Mouse (Mus musculus): ENCODE results near the gene Tbc1d16.
"Not testable (repeated sequence)": the region's sequence is repeated elsewhere in the genome, so short reads cannot be mapped to it uniquely, and the experiment has no call there.

Tbc1d16 gene

DNA sequence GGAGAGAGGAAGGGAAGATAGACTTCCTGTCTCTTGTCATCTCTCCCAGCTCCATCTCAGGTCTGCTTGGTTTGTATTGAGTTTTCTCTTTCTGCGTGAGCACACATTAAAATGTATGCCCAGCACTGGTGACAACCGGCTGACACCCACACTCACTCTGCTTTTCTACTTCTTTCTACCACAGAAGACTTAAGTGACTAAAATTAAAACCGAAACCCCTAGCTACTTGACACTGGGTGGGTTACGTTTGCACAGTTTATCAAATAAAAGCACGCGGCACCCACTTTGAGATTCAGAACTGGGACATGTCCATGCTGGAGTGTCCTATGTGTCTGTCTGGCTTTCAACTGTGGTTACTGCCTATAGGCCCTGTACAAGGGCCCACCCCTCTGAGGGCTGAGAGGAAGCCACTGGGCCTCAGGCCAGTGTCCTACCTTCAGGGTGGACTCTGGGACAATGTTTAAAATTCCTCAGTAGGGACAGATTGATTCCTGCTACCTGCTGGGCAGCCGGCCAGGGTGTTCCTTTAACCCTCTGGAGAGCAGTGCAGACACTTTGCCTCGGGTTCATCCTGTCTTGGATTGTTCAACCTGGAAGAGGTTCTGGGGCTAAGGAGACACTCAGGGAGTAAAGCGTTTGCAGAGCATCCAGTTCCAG lies 118.8 kb downstream of the Tbc1d16 start:
- no peak for DNase-seq

DNA sequence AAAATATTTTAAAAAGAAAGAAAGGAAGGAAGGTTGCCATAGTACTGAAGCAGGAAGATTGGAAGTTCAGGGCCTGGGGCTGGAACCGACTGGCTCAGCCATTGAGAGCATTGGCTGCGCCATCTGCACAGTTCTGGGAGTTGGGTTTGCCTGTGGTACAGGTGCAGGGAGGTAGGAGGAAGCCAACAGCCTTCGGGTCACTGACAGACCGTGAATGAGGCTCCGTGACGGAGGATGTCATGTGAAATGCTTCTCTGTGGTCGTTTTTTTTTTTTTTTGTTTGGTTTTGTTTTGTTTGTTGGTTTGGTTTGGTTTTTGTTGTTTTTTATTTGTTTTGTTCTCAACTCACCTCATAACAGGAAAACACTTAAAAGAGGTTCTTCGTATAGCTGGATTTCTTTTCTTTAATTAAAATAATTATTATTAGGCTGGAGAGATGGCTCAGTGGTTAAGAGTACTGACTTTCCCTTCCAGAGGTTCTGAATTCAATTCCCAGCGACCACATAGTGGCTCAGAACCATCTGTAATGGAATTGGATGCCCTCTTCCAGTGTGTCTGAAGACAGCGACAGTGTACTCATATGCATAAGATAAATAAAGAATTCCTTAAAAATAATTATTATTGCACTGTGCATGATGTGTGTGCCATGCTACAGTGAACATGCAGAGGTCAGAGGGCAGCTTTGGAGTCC lies 119.6 kb downstream of the Tbc1d16 start:
- DNase-seq: peak in 1 of 2 experiments; percentile 25

DNA sequence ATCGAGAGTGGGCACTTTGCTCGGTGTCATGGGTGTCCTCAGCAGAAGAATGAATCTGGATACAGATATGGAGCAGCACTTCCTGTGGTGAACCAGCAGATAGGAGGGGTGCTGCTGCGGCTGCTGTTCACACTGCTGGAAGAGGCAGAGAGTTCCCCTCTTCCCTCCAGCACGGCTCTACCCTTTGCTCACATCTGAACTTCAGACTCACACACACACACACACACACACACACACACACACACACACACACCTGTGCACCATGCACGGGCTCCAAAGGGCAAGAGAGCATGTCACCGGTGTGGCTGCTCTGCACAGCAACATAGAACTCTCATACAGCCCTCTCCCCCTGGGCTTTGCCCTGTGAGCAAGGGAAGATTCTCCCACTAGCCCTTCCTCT lies 122.0 kb downstream of the Tbc1d16 start:
- DNase-seq: no peak

DNA sequence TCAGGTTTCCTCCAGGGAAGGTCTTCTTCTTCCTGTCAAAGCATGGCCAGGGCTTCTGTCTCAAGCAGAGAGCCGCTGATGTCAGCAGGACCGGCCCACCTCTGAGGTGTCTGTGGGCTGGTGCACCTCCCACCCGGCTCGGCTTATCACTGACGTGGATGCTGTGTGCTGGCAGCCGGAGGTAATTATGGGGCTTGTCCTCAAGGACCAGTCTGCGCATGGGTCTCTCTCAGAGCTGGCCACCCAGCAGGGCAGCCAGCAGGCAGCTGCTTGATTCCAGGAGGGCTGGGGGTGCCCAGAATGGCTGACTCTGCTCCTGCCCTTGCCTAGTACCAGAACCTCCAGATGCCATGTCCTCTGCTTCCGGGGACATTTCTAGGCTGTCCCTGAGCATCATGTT lies 122.6 kb downstream of the Tbc1d16 start:
- peak in 1 of 2 experiments; percentile 11 for DNase-seq

DNA sequence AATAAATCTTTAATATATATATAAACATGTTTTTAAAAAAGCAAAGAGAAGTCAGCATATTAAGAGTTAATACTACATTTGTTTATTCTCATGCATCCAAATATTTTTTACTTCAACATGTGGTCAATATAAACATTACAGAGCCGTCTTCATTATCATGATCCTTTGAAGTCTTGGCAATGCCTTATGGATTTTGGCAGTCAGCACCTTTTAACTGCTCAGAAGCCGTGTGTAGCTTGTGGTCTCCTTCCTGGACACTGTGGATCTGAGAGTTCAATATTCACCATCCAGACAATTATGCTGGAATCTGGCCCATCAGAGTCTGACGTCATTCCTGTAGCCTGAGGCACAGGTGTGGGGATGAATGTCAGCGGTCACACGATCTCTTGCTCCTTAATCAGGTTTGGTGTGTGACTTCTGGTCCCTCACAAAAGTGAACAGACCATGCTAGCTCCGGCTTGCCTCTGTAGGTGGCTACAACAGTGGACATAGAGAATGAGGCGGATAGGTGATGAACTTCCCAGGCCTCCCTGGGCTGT lies 123.2 kb downstream of the Tbc1d16 start:
- peak; percentile 6 to 59 for DNase-seq

GRCm38 (mm10) chr11:119103991-119104390 lies 124.3 kb downstream of the Tbc1d16 start:
- no peak for DNase-seq

DNA sequence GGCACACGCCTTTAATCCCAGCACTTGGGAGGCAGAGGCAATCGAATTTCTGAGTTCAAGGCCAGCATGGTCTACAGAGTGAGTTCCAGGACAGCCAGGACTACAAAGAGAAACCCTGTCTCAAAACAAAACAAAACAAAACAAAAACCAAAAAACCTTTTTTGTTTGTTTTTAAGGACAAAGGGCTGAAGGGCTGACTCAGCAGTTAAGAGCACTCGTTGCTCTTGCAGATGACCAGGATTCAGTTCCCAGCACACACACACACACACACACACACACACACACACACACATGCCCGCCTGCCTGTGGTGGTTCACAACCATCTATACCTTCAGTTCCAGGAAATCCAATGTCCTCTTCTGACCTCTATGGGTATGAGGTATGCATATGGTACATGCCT lies 127.9 kb downstream of the Tbc1d16 start:
- not testable (repeated sequence) for DNase-seq

DNA sequence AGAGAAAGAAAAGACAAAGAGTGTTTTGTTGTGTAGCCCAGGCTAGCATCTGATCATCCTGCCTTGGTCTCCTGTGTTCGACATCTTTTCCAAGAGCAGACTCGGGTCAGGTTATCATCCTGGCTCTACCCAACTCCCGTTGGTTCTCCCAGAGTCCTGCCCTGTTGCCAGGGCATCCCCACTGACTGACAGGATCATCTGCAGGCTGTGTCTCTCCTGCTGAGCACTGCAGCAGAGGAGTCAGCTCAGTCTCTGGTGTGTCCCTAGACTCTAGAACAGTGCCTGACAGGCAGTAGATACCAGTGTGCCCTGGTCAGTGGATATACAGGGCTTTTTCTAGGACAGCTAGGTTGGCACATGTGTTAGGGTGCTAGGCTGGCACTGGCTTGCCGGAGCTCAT lies 130.1 kb downstream of the Tbc1d16 start:
- DNase-seq: no peak

DNA sequence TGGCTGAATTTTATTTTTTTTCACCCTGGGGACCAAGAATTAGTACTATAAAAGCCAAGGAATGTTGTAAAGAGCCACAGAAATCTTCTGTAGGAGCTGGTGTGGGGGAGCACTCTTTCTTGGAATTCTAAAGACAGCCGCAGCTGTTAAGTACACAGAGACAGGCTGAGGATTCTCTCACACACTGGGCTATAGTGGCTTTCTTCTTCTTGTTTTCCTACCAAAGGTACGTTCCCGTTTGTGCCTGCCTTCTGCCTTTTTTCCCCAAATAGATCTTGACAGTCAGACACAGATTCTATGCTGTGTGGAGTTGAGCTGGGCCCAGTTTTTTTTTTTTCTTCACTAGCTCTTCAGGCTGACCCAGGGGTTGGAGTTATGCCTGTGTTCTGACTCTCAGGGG lies 132.9 kb downstream of the Tbc1d16 start:
- no peak for DNase-seq

DNA sequence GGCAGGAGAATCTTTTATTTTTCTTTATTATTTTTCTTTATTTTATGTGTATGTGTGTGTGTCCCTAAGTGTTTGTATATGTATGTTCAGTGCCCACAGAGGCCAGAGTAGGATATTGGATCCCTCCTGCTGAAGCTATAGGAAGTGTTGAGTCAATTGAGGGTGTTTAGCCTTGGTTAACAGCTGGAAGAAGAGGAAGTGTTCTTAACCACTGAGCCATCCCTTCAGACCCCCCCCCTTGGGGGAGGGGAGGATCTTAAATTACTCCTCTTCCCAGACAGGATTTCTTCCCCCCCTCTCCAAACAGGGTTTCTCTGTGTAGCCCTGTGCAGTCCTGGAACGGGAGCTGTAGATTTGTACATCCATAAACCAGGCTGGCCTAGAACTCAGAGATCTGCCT lies 135.0 kb downstream of the Tbc1d16 start:
- no peak for DNase-seq

Data from cerebellum, postnatal 14 days (tissue).